Mouse (Mus musculus) cerebellum, adult 2 months (tissue): ENCODE measurements at regions not wholly inside any gene's neighbourhood (a gene's known extent, or its start where the extent isn't known, plus 50 kb on each side); places are given as distances from the start of the nearest gene placed in this dataset.

Experiments used
- DNase-seq, 2 experiments: peaks; one replicate each; pipeline ENCODE4 v3.0.0; 2021
- H3K27ac ChIP-seq: fragments of 200-500 bp; 2 replicates; pipeline ENCODE4 v1.5.1; 2012; ENCODE audit warnings: low read length, control low read depth, inconsistent platforms; ENCODE audit not compliant: insufficient read depth
- H3K27me3 ChIP-seq: fragments of 200-500 bp; 2 replicates; pipeline ENCODE4 v1.6.1; 2012; ENCODE audit warnings: inconsistent platforms, mild to moderate bottlenecking, low read length, moderate library complexity; ENCODE audit not compliant: control insufficient read depth, insufficient read depth
- H3K4me1 ChIP-seq: fragments of 200-500 bp; 2 replicates; pipeline ENCODE4 v1.6.1; 2011; ENCODE audit warnings: low read length; ENCODE audit not compliant: control insufficient read depth, insufficient read depth
- H3K4me3 ChIP-seq: fragments of 200-500 bp; replicated peaks from 2 replicates; pipeline ENCODE3; 2011; ENCODE audit warnings: mild to moderate bottlenecking, low read depth, low read length, control low read depth; ENCODE audit not compliant: insufficient read depth
- CTCF ChIP-seq: fragments of 200-500 bp; IDR thresholded peaks from 2 replicates; pipeline ENCODE4 v1.5.1; 2011; ENCODE audit warnings: low read depth, mild to moderate bottlenecking, control low read depth, low read length, moderate library complexity, borderline replicate concordance; ENCODE audit not compliant: insufficient read depth
- POLR2A ChIP-seq: fragments of 200-500 bp; IDR thresholded peaks from 2 replicates; pipeline ENCODE4 v1.6.1; 2011; ENCODE audit warnings: low read length, control low read depth, borderline replicate concordance; ENCODE audit not compliant: insufficient read depth
- WGBS: fragments of 180-500 bp; shearing (Covaris S2); methylation state at CpG from one replicate; pipeline ENCODE4 v1.1.7; 2018; 5-methylcytosine and 5-hydroxymethylcytosine counted together

GRCm38 (mm10) chr5:73729646-73730045 lies 78.5 kb downstream of the Spata18 start:
- H3K27me3 ChIP-seq, result no peaks in the 10 kb centered on the region
- no peak for DNase-seq
- no peak overlapping the region for H3K4me3 ChIP-seq
- no peak overlapping the region for H3K27ac ChIP-seq
- WGBS, result 86% methylated on average over 13 of the region's 13 CpGs
- no peak for TF ChIP-seq POLR2A
- TF ChIP-seq CTCF, result no peak
- H3K4me1 ChIP-seq, result no peaks in the 10 kb centered on the region

DNA sequence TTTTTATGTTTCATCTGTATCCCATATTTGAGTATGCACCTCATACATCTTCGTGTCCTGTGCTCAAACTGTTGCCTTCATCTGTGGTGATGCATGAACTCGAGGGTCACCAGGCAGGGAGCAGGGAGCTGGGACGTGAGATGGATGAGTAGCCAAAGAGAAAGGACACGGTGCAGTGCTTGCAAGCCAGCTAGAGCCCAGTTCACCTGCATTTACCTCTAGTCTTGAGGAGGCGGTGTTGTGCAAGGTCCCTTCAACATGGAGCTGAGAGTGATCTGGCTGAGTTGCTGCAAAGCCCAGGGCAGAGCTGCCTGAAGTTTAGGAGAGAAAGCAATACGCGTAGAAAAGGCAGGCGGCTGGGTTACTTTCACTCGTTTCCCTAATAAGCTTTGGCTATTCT lies 80.2 kb downstream of the Spata18 start:
- Histone ChIP-seq H3K27ac (no peak overlapping the region), H3K4me1 (no peaks in the 10 kb centered on the region), H3K27me3 (no peaks in the 10 kb centered on the region), H3K4me3 (no peak overlapping the region)
- 74% methylated on average over 9 of the region's 9 CpGs for WGBS
- DNase-seq, result no peak
- TF ChIP-seq POLR2A (no peak), CTCF (no peak)

DNA sequence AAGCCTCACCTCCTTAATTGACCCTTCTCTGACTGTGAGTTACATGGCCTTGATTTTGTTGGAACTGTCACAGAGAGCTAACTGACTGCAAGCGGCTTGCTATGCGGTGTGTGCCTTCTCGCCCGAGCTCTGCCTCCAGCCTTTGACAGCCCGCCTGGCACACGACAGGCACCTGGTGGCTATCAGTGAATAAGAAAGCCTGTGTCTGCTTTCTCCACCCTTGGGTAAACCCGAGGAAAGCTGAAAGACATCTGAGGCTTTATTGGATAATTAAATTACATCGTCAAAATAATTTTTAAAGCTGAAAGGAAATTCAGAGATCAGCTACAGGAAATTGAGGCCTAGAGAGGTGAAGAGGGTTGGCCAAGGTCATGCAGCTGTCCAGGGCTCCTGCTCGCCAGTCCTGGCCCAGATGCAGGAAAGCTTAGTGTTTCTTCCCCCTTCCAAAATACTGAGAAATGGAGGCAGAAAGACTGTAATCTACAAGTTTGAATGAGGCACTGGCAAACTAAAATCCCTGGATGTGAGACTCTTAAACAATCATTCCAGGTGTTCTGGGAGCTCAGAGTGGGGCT lies 80.9 kb downstream of the Spata18 start:
- DNase-seq, result no peak
- TF ChIP-seq CTCF (no peak), POLR2A (no peak)
- Histone ChIP-seq H3K27me3 (no peaks in the 10 kb centered on the region), H3K4me1 (no peaks in the 10 kb centered on the region), H3K27ac (no peak overlapping the region), H3K4me3 (no peak overlapping the region)
- WGBS, result 32% methylated on average over 9 of the region's 9 CpGs

DNA sequence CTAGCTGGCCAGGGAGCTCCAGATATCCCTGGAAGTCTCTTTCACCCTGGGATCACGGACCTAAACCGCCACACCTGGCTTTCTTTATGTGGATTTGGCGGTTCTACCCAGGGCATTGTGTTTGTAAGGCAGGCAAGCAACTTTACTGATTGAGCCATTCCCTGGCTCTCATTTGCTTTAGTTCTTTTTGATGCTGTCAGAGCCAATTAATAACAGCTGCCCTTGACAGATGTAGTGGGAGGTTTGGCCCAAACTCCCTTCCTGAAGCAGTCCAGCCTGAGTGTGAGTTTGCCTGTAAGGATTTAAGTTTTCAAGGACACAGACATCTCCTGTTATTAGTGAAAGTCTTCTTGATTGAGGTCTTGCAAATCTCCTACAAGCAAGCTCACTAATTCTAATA lies 89.6 kb downstream of the Spata18 start:
- DNase-seq, result no peak
- Histone ChIP-seq H3K27me3 (no peaks in the 10 kb centered on the region), H3K4me1 (no peaks in the 10 kb centered on the region), H3K27ac (no peak overlapping the region), H3K4me3 (no peak overlapping the region)
- TF ChIP-seq CTCF, result no peak
- no peak for TF ChIP-seq POLR2A
- WGBS, result 41% methylated on average over 3 of the region's 3 CpGs

GRCm38 (mm10) chr5:73741441-73741840 lies 90.3 kb downstream of the Spata18 start:
- H3K27me3 ChIP-seq, result no peaks in the 10 kb centered on the region
- H3K4me3 ChIP-seq, result no peak overlapping the region
- whole genome bisulfite sequencing, result 84% methylated on average over 11 of the region's 11 CpGs
- no peak for DNase-seq
- H3K27ac ChIP-seq, result no peak overlapping the region
- no peaks in the 10 kb centered on the region for H3K4me1 ChIP-seq
- TF ChIP-seq POLR2A, result no peak
- TF ChIP-seq CTCF, result no peak

GRCm38 (mm10) chr5:73743953-73744352 lies 92.8 kb downstream of the Spata18 start:
- TF ChIP-seq POLR2A (no peak), CTCF (no peak)
- Histone ChIP-seq H3K4me1 (no peaks in the 10 kb centered on the region), H3K27me3 (no peaks in the 10 kb centered on the region), H3K27ac (no peak overlapping the region), H3K4me3 (no peak overlapping the region)
- WGBS, result 95% methylated on average over 1 of the region's 1 CpGs
- DNase-seq, result no peak

DNA sequence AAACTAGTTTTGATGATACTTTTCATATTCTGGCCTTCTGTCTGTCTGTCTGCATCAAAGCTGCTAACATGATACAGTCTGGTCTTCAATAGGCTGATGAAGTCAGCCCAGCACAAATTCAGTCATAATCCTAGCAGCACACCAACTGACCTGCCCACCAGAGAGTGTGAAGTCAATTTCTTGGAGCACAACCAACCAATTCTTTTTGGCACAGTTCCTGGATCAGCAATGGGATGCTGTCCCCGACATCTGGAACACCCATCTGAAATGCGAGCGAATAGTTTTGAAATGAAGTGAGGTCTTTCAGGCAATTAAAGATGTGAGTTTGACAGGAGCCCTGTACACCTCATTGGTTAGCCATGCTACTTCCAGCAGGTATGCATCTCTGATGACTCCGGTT lies 98.6 kb downstream of the Spata18 start:
- H3K27me3 ChIP-seq, result no peaks in the 10 kb centered on the region
- 53% methylated on average over 4 of the region's 4 CpGs for WGBS
- TF ChIP-seq POLR2A, result no peak
- H3K27ac ChIP-seq, result no peak overlapping the region
- H3K4me3 ChIP-seq, result no peak overlapping the region
- no peak for DNase-seq
- H3K4me1 ChIP-seq, result no peaks in the 10 kb centered on the region

- DNase-seq, result no peak
- H3K4me3 ChIP-seq, result no peak overlapping the region
- H3K4me1 ChIP-seq, result no peaks in the 10 kb centered on the region
- no peak for TF ChIP-seq CTCF
- TF ChIP-seq POLR2A, result no peak
- H3K27me3 ChIP-seq, result no peaks in the 10 kb centered on the region
- H3K27ac ChIP-seq, result no peak overlapping the region
- 58% methylated on average over 10 of the region's 10 CpGs for WGBS
Measured at GRCm38 (mm10) chr5:73752225-73752644, 101.1 kb downstream of the Spata18 start.
